Mouse (Mus musculus) heart, postnatal 0 days (tissue): Measurements from ENCODE around the gene Trip4.

Experiments used
- CTCF ChIP-seq: IDR thresholded peaks from 2 replicates; pipeline ENCODE4 v1.5.1; 2016; ENCODE audit warnings: antibody characterized with exemption, control low read depth, low read depth
- EP300 ChIP-seq: IDR thresholded peaks from 2 replicates; pipeline ENCODE4 v1.6.1; 2016; ENCODE audit warnings: antibody characterized with exemption, low read depth

DNA sequence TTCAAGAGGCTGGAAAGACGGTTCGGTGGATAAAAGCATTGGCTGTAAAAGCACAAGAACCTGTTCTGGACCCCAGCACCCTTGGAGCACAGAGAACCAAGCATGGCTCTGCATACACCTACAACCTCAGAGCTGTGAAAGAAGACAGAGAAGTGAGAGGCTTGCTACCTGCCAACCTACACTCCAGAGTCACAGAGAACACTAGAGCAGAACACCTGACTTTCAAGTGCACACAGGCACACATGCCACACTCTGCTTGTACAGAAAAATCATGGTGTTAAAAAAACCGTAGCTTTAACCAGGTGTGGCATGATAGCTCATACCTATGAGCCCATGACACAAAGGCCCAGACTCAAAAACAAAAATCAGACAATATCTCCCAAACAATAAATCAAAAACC lies 118.8 kb downstream of the Trip4 start:
- TF ChIP-seq CTCF = no peak
- TF ChIP-seq EP300 = no peak
